Mouse (Mus musculus) embryonic facial prominence, embryonic 13.5 days (tissue): ENCODE measurements at regions not wholly inside any gene's neighbourhood (a gene's known extent, or its start where the extent isn't known, plus 50 kb on each side); places are given as distances from the start of the nearest gene placed in this dataset.

Experiments
- ATAC-seq: fragments of 200-750 bp; cut with Nextera tagmentation; 2 replicates; pipeline ENCODE4 v1.8.0; 2017; ENCODE audit warnings: low read depth; ENCODE audit not compliant: insufficient number of reproducible peaks, insufficient read depth, low FRiP score, low TSS enrichment
- H3K27ac ChIP-seq: fragments of 300-500 bp; sonication (generic); 2 replicates; pipeline ENCODE4 v1.5.1; 2015; ENCODE audit warnings: moderate library complexity, mild to moderate bottlenecking, inconsistent platforms
- H3K27me3 ChIP-seq: fragments of 300-500 bp; sonication (generic); 2 replicates; pipeline ENCODE4 v1.6.1; 2015; ENCODE audit warnings: mild to moderate bottlenecking, inconsistent platforms
- H3K36me3 ChIP-seq: fragments of 300-500 bp; sonication (generic); 2 replicates; pipeline ENCODE4 v1.6.1; 2015; ENCODE audit warnings: mild to moderate bottlenecking, inconsistent platforms
- H3K4me1 ChIP-seq: fragments of 300-500 bp; sonication (generic); 2 replicates; pipeline ENCODE4 v1.6.1; 2015; ENCODE audit warnings: inconsistent platforms
- H3K4me2 ChIP-seq: fragments of 300-500 bp; sonication (generic); 2 replicates; pipeline ENCODE4 v1.6.1; 2015; ENCODE audit warnings: moderate library complexity, mild to moderate bottlenecking, inconsistent platforms
- H3K4me3 ChIP-seq: fragments of 300-500 bp; sonication (generic); 2 replicates; pipeline ENCODE4 v1.5.1; 2015; ENCODE audit warnings: mild to moderate bottlenecking, inconsistent platforms
- H3K9ac ChIP-seq: fragments of 300-500 bp; sonication (generic); 2 replicates; pipeline ENCODE4 v1.6.1; 2015; ENCODE audit warnings: mild to moderate bottlenecking, inconsistent platforms
- H3K9me3 ChIP-seq: fragments of 300-500 bp; sonication (generic); 2 replicates; pipeline ENCODE4 v1.6.1; 2016; ENCODE audit warnings: inconsistent platforms
- WGBS: fragments of 180-500 bp; shearing (Covaris S2); methylation state at CpG from one replicate; pipeline ENCODE4 v1.1.7; 2015; ENCODE audit warnings: mixed read lengths; 5-methylcytosine and 5-hydroxymethylcytosine counted together

DNA sequence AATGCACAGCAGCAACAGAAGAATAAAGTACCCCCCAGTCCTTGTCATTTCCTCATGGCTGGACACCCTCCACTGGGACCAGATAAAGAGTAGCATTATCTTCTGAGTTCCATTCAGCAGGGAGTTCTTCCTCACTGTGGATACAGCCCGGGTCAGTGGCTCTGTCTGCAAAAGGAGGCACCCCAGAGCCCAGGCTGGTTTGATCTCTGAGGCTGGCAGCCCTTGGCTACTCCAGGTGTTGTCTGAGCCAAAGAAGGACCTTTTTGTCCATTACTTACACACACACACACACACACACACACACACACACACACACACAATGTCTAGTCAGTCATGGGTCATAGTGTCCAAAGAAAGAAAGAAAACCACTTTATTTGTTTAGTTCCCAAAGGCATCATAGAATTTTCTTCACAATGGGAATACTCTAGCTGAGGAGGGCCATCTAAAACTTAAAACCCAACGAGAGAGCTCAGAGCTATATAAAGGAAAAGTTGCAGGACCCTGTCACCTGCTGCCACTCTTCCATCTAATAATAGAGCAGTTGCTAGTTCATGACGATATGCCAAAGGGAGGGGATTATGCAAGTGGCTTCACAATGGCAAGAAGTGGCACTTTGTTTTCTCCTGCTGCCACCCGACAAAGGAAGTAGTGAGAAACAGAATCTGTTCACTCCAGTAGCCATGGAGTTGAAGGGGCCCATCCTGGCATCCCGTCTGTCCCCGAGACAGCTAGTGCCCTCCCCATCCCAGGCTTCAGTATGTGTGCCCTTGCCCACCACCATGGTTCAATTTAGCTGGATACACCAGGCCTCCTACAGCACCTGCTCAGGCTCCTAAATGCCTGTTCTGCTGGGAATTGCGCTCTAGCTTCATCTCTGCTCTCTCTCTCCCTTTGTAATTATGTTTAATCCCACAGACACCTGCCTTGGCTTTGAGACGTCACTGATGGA, 480.4 kb upstream of the Nrsn1 start:
- Histone ChIP-seq H3K27me3 (no peaks in the 10 kb centered on the region), H3K9ac (no peak overlapping the region), H3K27ac (no peak overlapping the region), H3K4me1 (peaks cover 14% of the 10 kb centered on the region; the same call in 1 of the 2 replicates), H3K4me2 (no peak overlapping the region), H3K9me3 (no peaks in the 10 kb centered on the region), H3K36me3 (no peaks in the 10 kb centered on the region), H3K4me3 (no peak overlapping the region)
- no peak for ATAC-seq
- whole genome bisulfite sequencing: 38% methylated on average over 8 of the region's 8 CpGs

GRCm38 (mm10) chr13:25738601-25739000, 468.3 kb upstream of the Nrsn1 start:
- Histone ChIP-seq H3K27ac (no peak overlapping the region), H3K36me3 (no peaks in the 10 kb centered on the region), H3K4me1 (no peaks in the 10 kb centered on the region), H3K9me3 (no peaks in the 10 kb centered on the region), H3K4me3 (no peak overlapping the region), H3K9ac (no peak overlapping the region), H3K4me2 (no peak overlapping the region), H3K27me3 (no peaks in the 10 kb centered on the region)
- 21% methylated on average over 2 of the region's 2 CpGs for WGBS
- peak; percentile 64; the same call in 1 of the 2 replicates for ATAC-seq

GRCm38 (mm10) chr13:25729327-25729892, 459.1 kb upstream of the Nrsn1 start:
- Histone ChIP-seq H3K4me3 (no peak overlapping the region), H3K27me3 (no peaks in the 10 kb centered on the region), H3K4me2 (no peak overlapping the region), H3K27ac (no peak overlapping the region), H3K9me3 (no peaks in the 10 kb centered on the region), H3K36me3 (no peaks in the 10 kb centered on the region), H3K4me1 (0 out of 2 replicates have a peak, but pooled peaks cover 10% of the 10 kb centered on the region), H3K9ac (no peak overlapping the region)
- ATAC-seq: no peak
- WGBS: 62% methylated on average over 3 of the region's 3 CpGs

- H3K27ac ChIP-seq: 0 out of 2 replicates have a peak overlapping the region, but pooled peaks have one; percentile 7
- 36% methylated on average over 1 of the region's 1 CpGs for WGBS
- no peak for ATAC-seq
Measured at GRCm38 (mm10) chr13:25727504-25728095, 457.3 kb upstream of the Nrsn1 start.

GRCm38 (mm10) chr13:25722595-25723525, 452.6 kb upstream of the Nrsn1 start:
- Histone ChIP-seq H3K9ac (no peak overlapping the region), H3K4me3 (no peak overlapping the region), H3K27me3 (no peaks in the 10 kb centered on the region), H3K9me3 (no peaks in the 10 kb centered on the region), H3K4me1 (0 out of 2 replicates have a peak, but pooled peaks cover 3% of the 10 kb centered on the region), H3K36me3 (no peaks in the 10 kb centered on the region), H3K27ac (no peak overlapping the region), H3K4me2 (no peak overlapping the region)
- WGBS: 66% methylated on average over 4 of the region's 4 CpGs
- ATAC-seq: no peak

More at GRCm38 (mm10) chr13:25727504-25728095, 457.3 kb upstream of the Nrsn1 start:
- Histone ChIP-seq H3K4me3 (no peak overlapping the region), H3K27me3 (no peaks in the 10 kb centered on the region), H3K36me3 (no peaks in the 10 kb centered on the region), H3K9me3 (no peaks in the 10 kb centered on the region), H3K4me2 (no peak overlapping the region), H3K9ac (no peak overlapping the region), H3K4me1 (0 out of 2 replicates have a peak, but pooled peaks cover 10% of the 10 kb centered on the region)

DNA sequence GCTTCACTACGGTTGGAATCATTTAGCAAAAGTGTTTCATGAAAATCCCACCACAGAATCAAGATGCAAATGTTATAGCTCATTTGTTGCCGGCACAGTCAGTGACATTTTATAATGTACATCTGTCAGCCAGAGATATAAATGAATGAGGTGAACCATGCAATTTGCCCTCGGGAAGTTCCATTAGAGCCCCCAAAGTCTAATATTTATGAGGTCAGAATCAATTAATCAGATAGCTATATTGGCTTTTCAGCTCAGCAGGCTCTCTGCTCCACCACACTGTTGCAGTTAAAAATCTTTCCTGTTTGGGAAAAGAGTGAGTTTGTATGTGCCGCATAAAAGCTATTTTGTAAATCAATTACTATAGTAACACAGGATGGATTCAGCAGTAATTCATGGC, 430.7 kb upstream of the Nrsn1 start:
- H3K4me3 ChIP-seq: no peak overlapping the region
- H3K27me3 ChIP-seq: no peaks in the 10 kb centered on the region
- no peak overlapping the region for H3K4me2 ChIP-seq
- no peak overlapping the region for H3K9ac ChIP-seq
- WGBS: 66% methylated on average over 4 of the region's 4 CpGs
- H3K27ac ChIP-seq: no peak overlapping the region
- ATAC-seq: no peak
- H3K4me1 ChIP-seq: no peaks in the 10 kb centered on the region
- no peaks in the 10 kb centered on the region for H3K36me3 ChIP-seq
- H3K9me3 ChIP-seq: no peaks in the 10 kb centered on the region

DNA sequence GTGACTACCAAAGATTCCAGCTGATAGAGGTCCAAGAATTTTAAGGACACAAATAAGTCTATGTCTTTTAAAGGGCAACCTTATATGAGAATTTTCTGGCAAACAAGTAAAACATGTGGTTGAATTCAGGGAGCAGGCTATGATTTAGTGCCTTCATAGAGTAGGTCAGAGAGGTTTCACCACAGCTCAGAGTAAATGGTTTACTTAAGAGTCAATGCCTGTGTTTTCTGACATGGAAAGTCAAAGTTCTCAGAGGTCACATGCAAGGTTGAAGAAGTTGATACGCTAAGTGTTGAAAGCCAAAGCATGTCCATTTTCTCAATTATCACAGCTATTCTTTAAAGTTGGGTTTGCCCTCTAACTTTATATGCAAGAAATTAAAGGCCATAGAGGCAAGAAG, 425.7 kb upstream of the Nrsn1 start:
- Histone ChIP-seq H3K9me3 (no peaks in the 10 kb centered on the region), H3K4me3 (no peak overlapping the region), H3K27me3 (no peaks in the 10 kb centered on the region), H3K36me3 (no peaks in the 10 kb centered on the region), H3K9ac (no peak overlapping the region), H3K4me1 (no peaks in the 10 kb centered on the region), H3K27ac (no peak overlapping the region), H3K4me2 (no peak overlapping the region)
- no peak for ATAC-seq
- WGBS: 79% methylated on average over 1 of the region's 1 CpGs

- H3K36me3 ChIP-seq: no peaks in the 10 kb centered on the region
- H3K4me3 ChIP-seq: no peak overlapping the region
- no peak overlapping the region for H3K4me2 ChIP-seq
- H3K27me3 ChIP-seq: no peaks in the 10 kb centered on the region
- no peak for ATAC-seq
- H3K4me1 ChIP-seq: no peaks in the 10 kb centered on the region
- H3K27ac ChIP-seq: no peak overlapping the region
- no peaks in the 10 kb centered on the region for H3K9me3 ChIP-seq
- 79% methylated on average over 14 of the region's 14 CpGs for WGBS
- no peak overlapping the region for H3K9ac ChIP-seq
Measured at GRCm38 (mm10) chr13:25695017-25695604, 424.8 kb upstream of the Nrsn1 start.

DNA sequence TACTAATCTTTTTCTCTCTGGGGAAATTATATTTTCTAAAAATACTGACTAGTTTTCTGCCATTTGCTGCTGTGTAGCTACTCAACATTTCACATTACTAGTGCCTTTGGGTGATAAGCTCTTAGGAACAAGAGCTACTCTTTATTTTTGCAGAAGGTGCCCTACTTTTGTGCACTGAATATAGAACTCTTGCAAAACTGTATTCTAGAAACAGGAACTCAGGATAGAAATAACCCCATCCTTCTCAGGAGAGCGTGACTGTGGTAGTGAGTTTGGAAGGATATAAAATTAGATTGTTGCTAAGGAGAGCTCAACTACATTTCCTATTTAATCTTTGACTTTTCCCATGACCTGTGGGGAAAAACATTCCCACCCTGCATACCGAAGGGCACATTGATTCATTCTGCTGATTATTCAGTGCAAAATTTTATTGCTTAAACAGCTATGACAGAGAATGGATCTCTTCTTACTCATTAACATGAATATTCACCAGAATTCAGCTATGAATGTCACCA, 408.0 kb upstream of the Nrsn1 start:
- H3K36me3 ChIP-seq: no peaks in the 10 kb centered on the region
- no peaks in the 10 kb centered on the region for H3K27me3 ChIP-seq
- H3K9ac ChIP-seq: no peak overlapping the region
- no peaks in the 10 kb centered on the region for H3K4me1 ChIP-seq
- ATAC-seq: no peak
- 88% methylated on average over 2 of the region's 2 CpGs for WGBS
- no peak overlapping the region for H3K27ac ChIP-seq
- H3K4me3 ChIP-seq: no peak overlapping the region
- H3K4me2 ChIP-seq: no peak overlapping the region
- H3K9me3 ChIP-seq: no peaks in the 10 kb centered on the region

GRCm38 (mm10) chr13:25675208-25675607, 404.9 kb upstream of the Nrsn1 start:
- H3K4me2 ChIP-seq: no peak overlapping the region
- no peak overlapping the region for H3K4me3 ChIP-seq
- no peak overlapping the region for H3K27ac ChIP-seq
- no peaks in the 10 kb centered on the region for H3K27me3 ChIP-seq
- H3K9me3 ChIP-seq: no peaks in the 10 kb centered on the region
- H3K4me1 ChIP-seq: no peaks in the 10 kb centered on the region
- H3K9ac ChIP-seq: no peak overlapping the region
- ATAC-seq: no peak
- WGBS: 92% methylated on average over 6 of the region's 6 CpGs
- no peaks in the 10 kb centered on the region for H3K36me3 ChIP-seq
